Mouse (Mus musculus): ENCODE data around the gene Tmem52.

The Tmem52 gene

GRCm38 (mm10) chr4:155490456-155490855, 21.5 kb downstream of the Tmem52 start:
- peaks cover 61% of the 10 kb centered on the region for H3K4me1 ChIP-seq (replicated peaks; ENCODE audit: low read depth, low read length)
- H3K9me3 ChIP-seq (ENCODE audit: low read length): no peaks in the 10 kb centered on the region
- H3K36me3 ChIP-seq (ENCODE audit: insufficient read depth, low read length): no peaks in the 10 kb centered on the region
- no peaks in the 10 kb centered on the region for H3K27me3 ChIP-seq (ENCODE audit: insufficient read depth, low read length)
- peak overlapping the region; percentile 94 for H3K4me3 ChIP-seq (replicated peaks; ENCODE audit: low read length)
- TF ChIP-seq POU5F1 (IDR thresholded peaks at IDR 0.05; ENCODE audit: borderline replicate concordance, low read length) (no peak), CTCF (conservative IDR thresholded peaks at IDR 0.05; ENCODE audit: low read length) (no peak), NANOG (IDR thresholded peaks at IDR 0.05; ENCODE audit: borderline replicate concordance, low read length) (no peak)

GRCm38 (mm10) chr4:155490990-155491504, 22.1 kb downstream of the Tmem52 start, which contains the start of gene Gnb1:
Gene Gnb1, plus strand, starts transcription at chr4:155491361.
- Histone ChIP-seq H3K4me1 (replicated peaks; ENCODE audit: low read depth, low read length) (peaks cover 67% of the 10 kb centered on the region), H3K4me3 (replicated peaks; ENCODE audit: low read length) (peak within 1 kb of the TSS; percentile 94), H3K27me3 (ENCODE audit: insufficient read depth, low read length) (no peaks in the 10 kb centered on the region), H3K9me3 (ENCODE audit: low read length) (no peaks in the 10 kb centered on the region), H3K36me3 (ENCODE audit: insufficient read depth, low read length) (no peaks in the 10 kb centered on the region)
- TF ChIP-seq POU5F1 (IDR thresholded peaks at IDR 0.05; ENCODE audit: borderline replicate concordance, low read length) (no peak), CTCF (conservative IDR thresholded peaks at IDR 0.05; ENCODE audit: low read length) (no peak), NANOG (IDR thresholded peaks at IDR 0.05; ENCODE audit: borderline replicate concordance, low read length) (no peak)

GRCm38 (mm10) chr4:155491529-155492130, 22.7 kb downstream of the Tmem52 start:
- H3K27me3 ChIP-seq (ENCODE audit: insufficient read depth, low read length): no peaks in the 10 kb centered on the region
- peaks cover 72% of the 10 kb centered on the region for H3K4me1 ChIP-seq (replicated peaks; ENCODE audit: low read depth, low read length)
- no peaks in the 10 kb centered on the region for H3K9me3 ChIP-seq (ENCODE audit: low read length)
- H3K4me3 ChIP-seq (replicated peaks; ENCODE audit: low read length): peak overlapping the region; percentile 94
- H3K36me3 ChIP-seq (ENCODE audit: insufficient read depth, low read length): no peaks in the 10 kb centered on the region
- no peak for TF ChIP-seq POU5F1 (IDR thresholded peaks at IDR 0.05; ENCODE audit: borderline replicate concordance, low read length)
- TF ChIP-seq NANOG (IDR thresholded peaks at IDR 0.05; ENCODE audit: borderline replicate concordance, low read length): no peak
- TF ChIP-seq CTCF (conservative IDR thresholded peaks at IDR 0.05; ENCODE audit: low read length): no peak

GRCm38 (mm10) chr4:155492131-155492633, 23.3 kb downstream of the Tmem52 start:
- no peak for TF ChIP-seq POU5F1 (IDR thresholded peaks at IDR 0.05; ENCODE audit: borderline replicate concordance, low read length)
- no peak for TF ChIP-seq NANOG (IDR thresholded peaks at IDR 0.05; ENCODE audit: borderline replicate concordance, low read length)
- no peak for TF ChIP-seq CTCF (conservative IDR thresholded peaks at IDR 0.05; ENCODE audit: low read length)
- Histone ChIP-seq H3K4me1 (replicated peaks; ENCODE audit: low read depth, low read length) (peaks cover 75% of the 10 kb centered on the region), H3K4me3 (replicated peaks; ENCODE audit: low read length) (peak overlapping the region; percentile 94), H3K36me3 (ENCODE audit: insufficient read depth, low read length) (no peaks in the 10 kb centered on the region), H3K9me3 (ENCODE audit: low read length) (no peaks in the 10 kb centered on the region), H3K27me3 (ENCODE audit: insufficient read depth, low read length) (no peaks in the 10 kb centered on the region)

- Histone ChIP-seq H3K27me3 (ENCODE audit: insufficient read depth, low read length) (no peaks in the 10 kb centered on the region), H3K4me1 (replicated peaks; ENCODE audit: low read depth, low read length) (peaks cover 66% of the 10 kb centered on the region), H3K36me3 (ENCODE audit: insufficient read depth, low read length) (no peaks in the 10 kb centered on the region), H3K9me3 (ENCODE audit: low read length) (no peaks in the 10 kb centered on the region), H3K4me3 (replicated peaks; ENCODE audit: low read length) (peak overlapping the region; percentile 52; the same call in 1 of the 2 replicates)
- TF ChIP-seq CTCF (conservative IDR thresholded peaks at IDR 0.05; ENCODE audit: low read length) (no peak), POU5F1 (IDR thresholded peaks at IDR 0.05; ENCODE audit: borderline replicate concordance, low read length) (no peak), NANOG (IDR thresholded peaks at IDR 0.05; ENCODE audit: borderline replicate concordance, low read length) (no peak)
These were observed 26.0 kb downstream of the Tmem52 start for GRCm38 (mm10) chr4:155494891-155495290.

- H3K9me3 ChIP-seq (ENCODE audit: low read length): no peaks in the 10 kb centered on the region
- TF ChIP-seq POU5F1 (IDR thresholded peaks at IDR 0.05; ENCODE audit: borderline replicate concordance, low read length) (no peak), NANOG (IDR thresholded peaks at IDR 0.05; ENCODE audit: borderline replicate concordance, low read length) (no peak), CTCF (conservative IDR thresholded peaks at IDR 0.05; ENCODE audit: low read length) (no peak)
- H3K27me3 ChIP-seq (ENCODE audit: insufficient read depth, low read length): no peaks in the 10 kb centered on the region
- H3K36me3 ChIP-seq (ENCODE audit: insufficient read depth, low read length): 0 out of 2 replicates have a peak, but pooled peaks cover 3% of the 10 kb centered on the region
- H3K4me3 ChIP-seq (replicated peaks; ENCODE audit: low read length): no peak overlapping the region
- peaks cover 69% of the 10 kb centered on the region for H3K4me1 ChIP-seq (replicated peaks; ENCODE audit: low read depth, low read length)
These were observed 29.0 kb downstream of the Tmem52 start for GRCm38 (mm10) chr4:155497963-155498362.

- no peak for TF ChIP-seq POU5F1 (IDR thresholded peaks at IDR 0.05; ENCODE audit: borderline replicate concordance, low read length)
- TF ChIP-seq CTCF (conservative IDR thresholded peaks at IDR 0.05; ENCODE audit: low read length): no peak
- no peak for TF ChIP-seq NANOG (IDR thresholded peaks at IDR 0.05; ENCODE audit: borderline replicate concordance, low read length)
- Histone ChIP-seq H3K4me1 (replicated peaks; ENCODE audit: low read depth, low read length) (peaks cover 70% of the 10 kb centered on the region), H3K4me3 (replicated peaks; ENCODE audit: low read length) (no peak overlapping the region), H3K9me3 (ENCODE audit: low read length) (no peaks in the 10 kb centered on the region), H3K36me3 (ENCODE audit: insufficient read depth, low read length) (peaks cover 6% of the 10 kb centered on the region; the same call in 1 of the 2 replicates), H3K27me3 (ENCODE audit: insufficient read depth, low read length) (no peaks in the 10 kb centered on the region)
These were observed 32.2 kb downstream of the Tmem52 start for GRCm38 (mm10) chr4:155501126-155501525.

GRCm38 (mm10) chr4:155505067-155505466, 36.2 kb downstream of the Tmem52 start:
- peaks cover 76% of the 10 kb centered on the region for H3K4me1 ChIP-seq (replicated peaks; ENCODE audit: low read depth, low read length)
- no peaks in the 10 kb centered on the region for H3K27me3 ChIP-seq (ENCODE audit: insufficient read depth, low read length)
- TF ChIP-seq CTCF (conservative IDR thresholded peaks at IDR 0.05; ENCODE audit: low read length) (no peak), NANOG (IDR thresholded peaks at IDR 0.05; ENCODE audit: borderline replicate concordance, low read length) (no peak), POU5F1 (IDR thresholded peaks at IDR 0.05; ENCODE audit: borderline replicate concordance, low read length) (no peak)
- peaks cover 6% of the 10 kb centered on the region; the same call in 1 of the 2 replicates for H3K36me3 ChIP-seq (ENCODE audit: insufficient read depth, low read length)
- no peaks in the 10 kb centered on the region for H3K9me3 ChIP-seq (ENCODE audit: low read length)
- 0 out of 2 replicates have a peak overlapping the region, but pooled peaks have one; percentile 20 for H3K4me3 ChIP-seq (replicated peaks; ENCODE audit: low read length)

Data from E14TG2a.4 (cell line).